Mouse (Mus musculus): ENCODE data around the gene Ubtf.

Ubtf gene

GRCm38 (mm10) chr11:102267480-102267879, 52.1 kb downstream of the Ubtf start:
- in situ Hi-C loops (cut with MboI, MseI), result no loop called here

- in situ Hi-C loops (cut with MboI, MseI), result no loop called here
These were observed 52.7 kb downstream of the Ubtf start for GRCm38 (mm10) chr11:102266631-102267355.

GRCm38 (mm10) chr11:102265816-102266215, 53.7 kb downstream of the Ubtf start:
- in situ Hi-C loops (cut with MboI, MseI), result no loop called here

GRCm38 (mm10) chr11:102263211-102263610, 56.3 kb downstream of the Ubtf start:
- in situ Hi-C loops (cut with MboI, MseI), result no loop called here

DNA sequence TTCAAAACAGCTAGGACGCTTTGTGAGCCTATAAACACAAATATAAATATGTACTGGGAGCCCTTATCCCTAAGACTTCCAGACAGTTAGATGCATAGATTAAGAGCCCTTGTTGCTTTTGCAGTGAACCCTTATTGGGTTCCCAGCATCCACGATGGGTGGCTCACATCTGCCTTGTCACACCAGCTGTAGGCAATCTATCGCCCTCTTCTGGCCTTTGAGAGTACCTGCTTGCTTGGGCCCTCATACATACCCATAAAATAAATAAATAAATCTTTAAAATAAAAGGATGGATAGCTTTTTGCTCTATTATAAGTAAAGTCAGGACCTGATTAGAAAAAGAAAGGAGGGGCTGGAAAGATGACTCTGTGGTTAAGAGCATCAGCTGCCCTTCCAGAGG, 61.0 kb downstream of the Ubtf start:
- in situ Hi-C loops (cut with MboI, MseI), result no loop called here

GRCm38 (mm10) chr11:102258095-102258494, 61.4 kb downstream of the Ubtf start:
- in situ Hi-C loops (cut with MboI, MseI), result no loop called here

- in situ Hi-C loops (cut with MboI, MseI), result no loop called here
These were observed 62.0 kb downstream of the Ubtf start for GRCm38 (mm10) chr11:102257514-102257913.
